Mouse (Mus musculus) forebrain, embryonic 14.5 days (tissue): ENCODE measurements at regions not wholly inside any gene's neighbourhood (a gene's known extent, or its start where the extent isn't known, plus 50 kb on each side); places are given as distances from the start of the nearest gene placed in this dataset.

Experiments used
- ATAC-seq: fragments of 200-750 bp; cut with Nextera tagmentation; 2 replicates; pipeline ENCODE4 v1.8.0; 2017; ENCODE audit warnings: mild to moderate bottlenecking, moderate library complexity
- DNase-seq: peaks from one replicate; pipeline ENCODE4 v3.0.0-alpha.2; 2015; ENCODE audit warnings: low spot score
- H3K27ac ChIP-seq: fragments of 300-500 bp; sonication (generic); 2 replicates; pipeline ENCODE4 v1.5.1; 2014; ENCODE audit warnings: low read depth, mild to moderate bottlenecking, control low read depth, low read length, moderate library complexity
- H3K27me3 ChIP-seq: fragments of 300-500 bp; sonication (generic); replicated peaks from 2 replicates; pipeline ENCODE4 v1.6.1; 2014; ENCODE audit warnings: low read length, control low read depth, mixed read lengths; ENCODE audit not compliant: control insufficient read depth, insufficient read depth
- H3K36me3 ChIP-seq: fragments of 300-500 bp; sonication (generic); 2 replicates; pipeline ENCODE4 v1.6.1; 2014; ENCODE audit warnings: low read length, control low read depth; ENCODE audit not compliant: control insufficient read depth, insufficient read depth
- H3K4me1 ChIP-seq: fragments of 300-500 bp; sonication (generic); 2 replicates; pipeline ENCODE4 v1.6.1; 2014; ENCODE audit warnings: antibody characterized with exemption, low read length, control low read depth; ENCODE audit not compliant: control insufficient read depth, insufficient read depth
- H3K4me2 ChIP-seq: fragments of 300-500 bp; sonication (generic); 2 replicates; pipeline ENCODE4 v1.6.1; 2014; ENCODE audit warnings: mild to moderate bottlenecking, control low read depth, low read length
- H3K4me3 ChIP-seq: fragments of 300-500 bp; sonication (generic); 2 replicates; pipeline ENCODE4 v1.5.1; 2014; ENCODE audit warnings: low read depth, low read length, control low read depth
- H3K9ac ChIP-seq: fragments of 300-500 bp; sonication (generic); 2 replicates; pipeline ENCODE4 v1.6.1; 2014; ENCODE audit warnings: mild to moderate bottlenecking, low read length, control low read depth, moderate library complexity
- H3K9me3 ChIP-seq: fragments of 300-500 bp; sonication (generic); replicated peaks from 2 replicates; pipeline ENCODE4 v1.6.1; 2016; ENCODE audit warnings: low read length, control low read depth, mixed read lengths; ENCODE audit not compliant: control insufficient read depth
- WGBS: fragments of 180-500 bp; shearing (Covaris S2); extraction: QIAGEN DNeasy Blood & Tissue Kit; methylation state at CpG from one replicate; pipeline ENCODE4 v1.1.7; 2014; 5-methylcytosine and 5-hydroxymethylcytosine counted together

GRCm38 (mm10) chr14:120680272-120680671 lies 202.0 kb downstream of the Rap2a start:
- Histone ChIP-seq H3K9ac (no peak overlapping the region), H3K9me3 (no peaks in the 10 kb centered on the region), H3K4me2 (no peak overlapping the region), H3K27ac (no peak overlapping the region), H3K27me3 (no peaks in the 10 kb centered on the region), H3K4me3 (no peak overlapping the region), H3K36me3 (no peaks in the 10 kb centered on the region), H3K4me1 (no peaks in the 10 kb centered on the region)
- no peak for DNase-seq
- ATAC-seq, result no peak
- WGBS, result 98% methylated on average over 2 of the region's 2 CpGs

GRCm38 (mm10) chr14:120685263-120685662 lies 207.0 kb downstream of the Rap2a start:
- no peaks in the 10 kb centered on the region for H3K27me3 ChIP-seq
- 82% methylated on average over 4 of the region's 4 CpGs for WGBS
- H3K9me3 ChIP-seq, result no peaks in the 10 kb centered on the region
- no peak overlapping the region for H3K9ac ChIP-seq
- no peaks in the 10 kb centered on the region for H3K36me3 ChIP-seq
- H3K27ac ChIP-seq, result no peak overlapping the region
- no peak for ATAC-seq
- H3K4me3 ChIP-seq, result no peak overlapping the region
- no peak overlapping the region for H3K4me2 ChIP-seq
- no peaks in the 10 kb centered on the region for H3K4me1 ChIP-seq
- no peak for DNase-seq

GRCm38 (mm10) chr14:120685877-120686276 lies 207.6 kb downstream of the Rap2a start:
- no peak overlapping the region for H3K4me3 ChIP-seq
- no peaks in the 10 kb centered on the region for H3K36me3 ChIP-seq
- 94% methylated on average over 7 of the region's 7 CpGs for WGBS
- H3K9me3 ChIP-seq, result no peaks in the 10 kb centered on the region
- DNase-seq (no peak), ATAC-seq (no peak)
- no peaks in the 10 kb centered on the region for H3K4me1 ChIP-seq
- no peaks in the 10 kb centered on the region for H3K27me3 ChIP-seq
- no peak overlapping the region for H3K4me2 ChIP-seq
- no peak overlapping the region for H3K27ac ChIP-seq
- H3K9ac ChIP-seq, result no peak overlapping the region

GRCm38 (mm10) chr14:120686751-120687150 lies 208.5 kb downstream of the Rap2a start:
- H3K9me3 ChIP-seq, result no peaks in the 10 kb centered on the region
- H3K27ac ChIP-seq, result no peak overlapping the region
- no peaks in the 10 kb centered on the region for H3K36me3 ChIP-seq
- H3K4me3 ChIP-seq, result no peak overlapping the region
- DNase-seq (no peak), ATAC-seq (no peak)
- no peak overlapping the region for H3K9ac ChIP-seq
- no peak overlapping the region for H3K4me2 ChIP-seq
- H3K27me3 ChIP-seq, result no peaks in the 10 kb centered on the region
- no peaks in the 10 kb centered on the region for H3K4me1 ChIP-seq
- 86% methylated on average over 4 of the region's 4 CpGs for WGBS

GRCm38 (mm10) chr14:120699378-120699777 lies 211.6 kb upstream of the Ipo5 start:
- no peaks in the 10 kb centered on the region for H3K4me1 ChIP-seq
- no peak overlapping the region for H3K9ac ChIP-seq
- H3K4me3 ChIP-seq, result no peak overlapping the region
- no peak overlapping the region for H3K27ac ChIP-seq
- WGBS, result 81% methylated on average over 4 of the region's 4 CpGs
- no peaks in the 10 kb centered on the region for H3K36me3 ChIP-seq
- H3K4me2 ChIP-seq, result no peak overlapping the region
- DNase-seq (no peak), ATAC-seq (no peak)
- H3K9me3 ChIP-seq, result no peaks in the 10 kb centered on the region
- H3K27me3 ChIP-seq, result no peaks in the 10 kb centered on the region

- Histone ChIP-seq H3K27ac (no peak overlapping the region), H3K4me3 (no peak overlapping the region), H3K27me3 (no peaks in the 10 kb centered on the region), H3K4me2 (no peak overlapping the region), H3K9me3 (no peaks in the 10 kb centered on the region), H3K4me1 (no peaks in the 10 kb centered on the region), H3K36me3 (no peaks in the 10 kb centered on the region), H3K9ac (no peak overlapping the region)
- DNase-seq (no peak), ATAC-seq (no peak)
- WGBS, result 81% methylated on average over 4 of the region's 4 CpGs
Measured at GRCm38 (mm10) chr14:120705301-120705801, 205.7 kb upstream of the Ipo5 start.

GRCm38 (mm10) chr14:120710782-120711181 lies 200.2 kb upstream of the Ipo5 start:
- no peak for DNase-seq
- no peak overlapping the region for H3K9ac ChIP-seq
- 94% methylated on average over 4 of the region's 4 CpGs for WGBS
- no peaks in the 10 kb centered on the region for H3K27me3 ChIP-seq
- no peaks in the 10 kb centered on the region for H3K9me3 ChIP-seq
- H3K4me2 ChIP-seq, result no peak overlapping the region
- no peaks in the 10 kb centered on the region for H3K4me1 ChIP-seq
- no peak overlapping the region for H3K4me3 ChIP-seq
- no peak overlapping the region for H3K27ac ChIP-seq
- H3K36me3 ChIP-seq, result no peaks in the 10 kb centered on the region
- no peak for ATAC-seq

- WGBS, result 78% methylated on average over 20 of the region's 20 CpGs
- 0 out of 2 replicates have a peak, but pooled peaks cover 5% of the 10 kb centered on the region for H3K4me1 ChIP-seq
- H3K4me3 ChIP-seq, result no peak overlapping the region
- H3K27me3 ChIP-seq, result no peaks in the 10 kb centered on the region
- H3K27ac ChIP-seq, result no peak overlapping the region
- no peak overlapping the region for H3K9ac ChIP-seq
- no peaks in the 10 kb centered on the region for H3K9me3 ChIP-seq
- no peaks in the 10 kb centered on the region for H3K36me3 ChIP-seq
- ATAC-seq (no peak), DNase-seq (no peak)
- no peak overlapping the region for H3K4me2 ChIP-seq
Measured at GRCm38 (mm10) chr14:120720464-120721445, 190.3 kb upstream of the Ipo5 start.
